Mouse (Mus musculus): ENCODE data around the gene Sumo1. TPM values are rescaled to one million over a fixed set of nuclear protein-coding genes. Genes with fewer than 3 reads are reported as not detected.

Gene Sumo1
- total and polyA plus RNA-seq, 3 experiments: 129 to 131 TPM; not detected in 1

DNA sequence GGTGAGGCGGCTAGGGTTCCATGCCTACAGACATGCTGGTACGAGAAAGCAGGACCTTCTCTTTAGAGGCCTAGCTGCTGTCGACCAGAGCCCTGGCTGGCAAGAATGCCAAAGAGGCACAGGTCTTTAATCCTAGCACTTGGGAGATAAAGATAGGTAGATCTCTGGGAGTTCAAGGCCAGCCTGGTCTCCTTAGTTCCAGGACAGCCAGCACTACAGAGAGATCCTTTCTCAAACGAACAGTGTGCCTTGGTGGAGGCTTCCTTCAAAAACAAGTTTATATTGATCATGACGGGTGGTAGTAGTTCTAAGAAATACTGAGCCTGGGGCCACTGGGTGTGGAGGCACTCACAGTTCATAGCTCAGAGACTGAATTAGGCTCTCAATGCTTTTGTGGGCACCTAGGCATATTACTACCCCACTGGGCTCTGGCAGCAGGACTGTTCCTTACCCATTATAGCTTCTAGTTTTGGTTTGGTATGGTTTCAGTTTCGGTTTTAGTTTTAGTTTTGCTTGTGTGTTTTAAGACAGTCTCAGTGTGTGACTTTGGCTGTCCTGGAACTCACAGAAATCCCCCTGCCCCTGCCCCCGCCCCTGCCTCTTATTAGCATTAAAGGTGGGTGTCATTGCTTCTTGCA is 62.4 kb downstream of the Sumo1 start:
- no peak for DNase-seq (ENCODE audit: low read depth, low spot score)

GRCm38 (mm10) chr1:59607071-59607470 is 63.6 kb downstream of the Sumo1 start:
- no peaks in the 10 kb centered on the region for H3K79me2 ChIP-seq (ENCODE audit: control insufficient read depth, insufficient read depth, low read length, poor library complexity)
- H3K27ac ChIP-seq (ENCODE audit: control insufficient read depth, low read depth, low read length): no peak overlapping the region
- H3K9me3 ChIP-seq (replicated peaks; ENCODE audit: insufficient read depth, low read length): no peaks in the 10 kb centered on the region
- 0 out of 4 replicates have a peak, but pooled peaks cover 0 to 2% of the 10 kb centered on the region in 2 experiments for H3K4me1 ChIP-seq (ENCODE audit: control insufficient read depth in 1 of 2, insufficient read depth in 2 of 2, low read length in 2 of 2)
- no peak overlapping the region for H3K9ac ChIP-seq (ENCODE audit: control insufficient read depth, low read depth, low read length, poor library complexity, severe bottlenecking)
- H3K36me3 ChIP-seq (ENCODE audit: control insufficient read depth in 1 of 2, insufficient read depth in 2 of 2, low read length in 2 of 2): no peaks in the 10 kb centered on the region
- peaks cover under 1 to 3% of the 10 kb centered on the region in 2 experiments; a peak in 3 of 4 replicates for H3K27me3 ChIP-seq (ENCODE audit: control insufficient read depth in 1 of 2, insufficient read depth in 2 of 2, low read length in 2 of 2)
- TF ChIP-seq USF1 (IDR thresholded peaks at IDR 0.05; ENCODE audit: low read depth, low read length): no peak
- TF ChIP-seq ZNF384 (IDR thresholded peaks at IDR 0.05; ENCODE audit: low read depth, low read length): no peak
- no peak for TF ChIP-seq ETS1 (IDR thresholded peaks at IDR 0.05; ENCODE audit: low read depth, low read length)
- no peak for TF ChIP-seq EP300 (IDR thresholded peaks at IDR 0.05; ENCODE audit: low read depth in 1 of 2, low read length in 2 of 2)
- no peak for TF ChIP-seq ZMIZ1 (IDR thresholded peaks at IDR 0.05; ENCODE audit: low read depth, low read length)
- no peak for TF ChIP-seq MAZ (IDR thresholded peaks at IDR 0.05; ENCODE audit: low read depth, low read length)
- no peak for DNase-seq (ENCODE audit: low read depth, low spot score)
- no peak overlapping the region for H3K4me3 ChIP-seq (ENCODE audit: control insufficient read depth in 1 of 2, insufficient read depth in 1 of 2, low read depth in 2 of 2, low read length in 2 of 2)

More for the DNA sequence above, 62.4 kb downstream of the Sumo1 start:
- TF ChIP-seq POLR2A (IDR thresholded peaks at IDR 0.05; ENCODE audit: control insufficient read depth in 1 of 2, insufficient read depth in 1 of 2, low read depth in 1 of 2, low read length in 2 of 2, poor library complexity in 1 of 2) (no peak), SIN3A (IDR thresholded peaks at IDR 0.05; ENCODE audit: low read length) (no peak), GATA1 (IDR thresholded peaks at IDR 0.05; ENCODE audit: low read depth, low read length) (no peak), KAT2A (conservative IDR thresholded peaks at IDR 0.05; ENCODE audit: low read depth, low read length) (no peak), POLR2AphosphoS5 (IDR thresholded peaks at IDR 0.05; ENCODE audit: borderline replicate concordance, low read depth, low read length) (no peak), ZNF384 (IDR thresholded peaks at IDR 0.05; ENCODE audit: low read depth, low read length) (no peak), CHD1 (IDR thresholded peaks at IDR 0.05; ENCODE audit: low read depth, low read length) (no peak), MXI1 (IDR thresholded peaks at IDR 0.05; ENCODE audit: low read depth, low read length) (no peak), POLR2AphosphoS2 (IDR thresholded peaks at IDR 0.05; ENCODE audit: low read length) (no peak), NELFE (IDR thresholded peaks at IDR 0.05; ENCODE audit: low read depth, low read length) (no peak), ZC3H11A (IDR thresholded peaks at IDR 0.05; ENCODE audit: low read depth, low read length) (no peak), MAX (IDR thresholded peaks at IDR 0.05; ENCODE audit: low read length) (no peak), UBTF (IDR thresholded peaks at IDR 0.05; ENCODE audit: borderline replicate concordance, insufficient read depth, low read depth, low read length) (no peak), ZKSCAN1 (IDR thresholded peaks at IDR 0.05; ENCODE audit: low read depth, low read length) (no peak), NRF1 (IDR thresholded peaks at IDR 0.05; ENCODE audit: insufficient read depth, low read depth, low read length, poor library complexity, severe bottlenecking) (no peak), SMC3 (IDR thresholded peaks at IDR 0.05; ENCODE audit: low read depth, low read length) (no peak), MYC (IDR thresholded peaks at IDR 0.05; ENCODE audit: low read depth, low read length) (no peak), USF2 (IDR thresholded peaks at IDR 0.05; ENCODE audit: borderline replicate concordance in 1 of 2, insufficient read depth in 1 of 2, low read depth in 1 of 2, low read length in 2 of 2) (no peak), ELF1 (IDR thresholded peaks at IDR 0.05; ENCODE audit: low read depth, low read length) (no peak)
- Histone ChIP-seq H3K4me1 (ENCODE audit: control insufficient read depth in 1 of 2, insufficient read depth in 2 of 2, low read length in 2 of 2) (0 out of 4 replicates have a peak, but pooled peaks cover 0 to 2% of the 10 kb centered on the region in 2 experiments), H3K9ac (ENCODE audit: control insufficient read depth, low read depth, low read length, poor library complexity, severe bottlenecking) (no peak overlapping the region; the same call in 1 of the 2 replicates), H3K36me3 (ENCODE audit: control insufficient read depth in 1 of 2, insufficient read depth in 2 of 2, low read length in 2 of 2) (no peaks in the 10 kb centered on the region), H3K27ac (ENCODE audit: control insufficient read depth, low read depth, low read length) (no peak overlapping the region), H3K9me3 (replicated peaks; ENCODE audit: insufficient read depth, low read length) (no peaks in the 10 kb centered on the region), H3K4me3 (ENCODE audit: control insufficient read depth in 1 of 2, insufficient read depth in 1 of 2, low read depth in 2 of 2, low read length in 2 of 2) (no peak overlapping the region; a peak in 1 of 4 replicates), H3K79me2 (ENCODE audit: control insufficient read depth, insufficient read depth, low read length, poor library complexity) (no peaks in the 10 kb centered on the region), H3K27me3 (ENCODE audit: control insufficient read depth in 1 of 2, insufficient read depth in 2 of 2, low read length in 2 of 2) (no peaks in the 10 kb centered on the region)
